1 mouse cellular context compared by ENCODE assay signal in genomic region chr9:15357484-15358275, GRCm38 (mm10).
TF ChIP-seq lines count a peak whose summit lies in the region.

Gene Cep295, minus strand, starts transcription at chr9:15357788.

TF ChIP-seq in MEL, 35 proteins besides CTCF, POLR2A, EP300 and RAD21 (continued from another document):
- TF ChIP-seq ZNF384 (IDR thresholded peaks at IDR 0.05; ENCODE audit: low read depth, low read length): peak; percentile 56
- TF ChIP-seq MXI1 (IDR thresholded peaks at IDR 0.05; ENCODE audit: low read depth, low read length): peak; percentile 92
- TF ChIP-seq CHD2 (IDR thresholded peaks at IDR 0.05; ENCODE audit: low read length): no peak
- TF ChIP-seq POLR2AphosphoS5 (IDR thresholded peaks at IDR 0.05; ENCODE audit: borderline replicate concordance, low read depth, low read length): peak; percentile 93
- peak; percentile 99 for TF ChIP-seq E2F4 (IDR thresholded peaks at IDR 0.05; ENCODE audit: borderline replicate concordance, low read depth, low read length)
- peak; percentile 88 for TF ChIP-seq MAZ (IDR thresholded peaks at IDR 0.05; ENCODE audit: low read depth, low read length)
